24 mouse cellular contexts compared by ENCODE assay signal in the genomic region with DNA sequence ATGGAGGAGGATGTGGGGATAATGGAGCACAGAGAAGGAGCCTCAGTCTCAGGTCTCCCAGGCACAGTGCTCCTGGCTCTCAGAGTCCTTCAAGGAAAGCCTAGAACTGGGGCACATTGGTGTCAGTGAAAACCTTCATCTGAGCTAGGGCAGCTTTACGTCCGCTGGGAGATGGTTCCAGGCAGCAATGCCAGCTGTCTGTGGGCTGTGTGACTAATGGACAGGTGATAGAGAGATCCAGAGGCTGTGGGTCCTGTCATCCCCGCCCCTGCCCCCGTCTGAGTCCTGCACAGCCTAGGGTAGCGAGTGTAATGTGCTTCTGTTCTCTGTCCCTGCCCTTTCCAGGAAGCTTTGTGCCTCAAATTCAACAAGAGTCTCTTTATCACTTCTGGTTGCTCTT. TPM values are rescaled to one million over a fixed set of nuclear protein-coding genes. Genes with fewer than 3 reads are reported as not detected.
DNase-seq lines count a peak whose midpoint lies in the region; ATAC-seq and TF ChIP-seq lines count a peak whose summit lies in the region.
"Had no signal": no experiment of that assay in that cellular context is flagged by ENCODE, and none has a peak within 500 bp of the region (broad histone marks: within the 10 kb centered on the region; RNA-seq: fewer than 3 reads in every experiment).

No protein-coding gene starts in this region.

- TF ChIP-seq CTCF in liver, adult 2 months (IDR thresholded peaks at IDR 0.05; ENCODE audit: low read depth, low read length) = no peak
- no peak for TF ChIP-seq CTCF in MEL (IDR thresholded peaks at IDR 0.05 in 2 of 3, conservative IDR thresholded peaks at IDR 0.05 in 1 of 3; ENCODE audit: control insufficient read depth in 1 of 3, insufficient read depth in 1 of 3, low read depth in 2 of 3, low read length in 3 of 3, poor library complexity in 1 of 3, severe bottlenecking in 1 of 3)

- H3ac ChIP-seq in myocyte (ENCODE audit: control insufficient read depth, insufficient read length) = no peak overlapping the region

- H3K4me1 ChIP-seq in liver, adult 2 months (ENCODE audit: control insufficient read depth, insufficient read depth, low read length) = peaks cover 19% of the 10 kb centered on the region
- H3K4me1 ChIP-seq in MEL (ENCODE audit: control insufficient read depth in 1 of 2, insufficient read depth in 2 of 2, low read length in 2 of 2) = peaks cover 0 to 4% of the 10 kb centered on the region in 2 experiments; a peak in 1 of 4 replicates
- H3K4me1 ChIP-seq in intestine, embryonic 16.5 days (ENCODE audit: control insufficient read depth, insufficient read depth, low read length) = no peaks in the 10 kb centered on the region
- H3K4me1 ChIP-seq in forebrain, embryonic 12.5 days = no peaks in the 10 kb centered on the region; the same call in 1 of the 2 replicates

- no peaks in the 10 kb centered on the region for H3K27me3 ChIP-seq in liver, adult 2 months (ENCODE audit: control insufficient read depth, insufficient read depth, low read length)
- peaks cover 0 to 8% of the 10 kb centered on the region in 2 experiments; a peak in 2 of 4 replicates for H3K27me3 ChIP-seq in MEL (ENCODE audit: control insufficient read depth in 1 of 2, insufficient read depth in 2 of 2, low read length in 2 of 2)
- H3K27me3 ChIP-seq in intestine, embryonic 16.5 days (replicated peaks; ENCODE audit: control insufficient read depth, insufficient read depth, low read length) = no peaks in the 10 kb centered on the region
- no peaks in the 10 kb centered on the region for H3K27me3 ChIP-seq in myocyte (ENCODE audit: control insufficient read depth, insufficient read depth, insufficient read length)
- no peaks in the 10 kb centered on the region for H3K27me3 ChIP-seq in forebrain, embryonic 12.5 days
- H3K27me3 ChIP-seq: heart, embryonic 13.5 days had no signal

- H3K4me2 ChIP-seq in intestine, embryonic 16.5 days (ENCODE audit: low read depth, low read length) = peak overlapping the region; percentile 23
- peak overlapping the region; percentile 44 for H3K4me2 ChIP-seq in myocyte (ENCODE audit: low read depth)
- H3K4me2 ChIP-seq in forebrain, embryonic 12.5 days = no peak overlapping the region
- H3K4me2 ChIP-seq: heart, embryonic 13.5 days had no signal

- H3K4me3 ChIP-seq in liver, adult 2 months (ENCODE audit: insufficient read depth, low read depth, low read length) = peak overlapping the region; percentile 77
- H3K4me3 ChIP-seq in MEL (ENCODE audit: control insufficient read depth in 1 of 2, insufficient read depth in 1 of 2, low read depth in 2 of 2, low read length in 2 of 2) = no peak overlapping the region
- peak overlapping the region; percentile 35 for H3K4me3 ChIP-seq in intestine, embryonic 16.5 days (ENCODE audit: low read length)
- no peak overlapping the region for H3K4me3 ChIP-seq in myocyte
- no peak overlapping the region for H3K4me3 ChIP-seq in forebrain, embryonic 12.5 days (replicated peaks)
- H3K4me3 ChIP-seq: embryonic facial prominence, embryonic 10.5 days; gastrocnemius, adult 2 months; heart, embryonic 13.5 days had no signal

- 0 out of 2 replicates have a peak, but pooled peaks have one; percentile 3 for ATAC-seq in intestine, embryonic 16.5 days
- ATAC-seq in forebrain, embryonic 12.5 days (ENCODE audit: low FRiP score) = no peak
- ATAC-seq: forebrain, embryonic 14.5 days; hindbrain, embryonic 16.5 days had no signal

- DNase-seq in liver, adult 2 months (ENCODE audit: extremely low read depth, low read depth, low spot score) = no peak
- DNase-seq in liver (no peak), MEL (ENCODE audit: low read depth, low spot score) (peak; percentile 3)
- DNase-seq in ovary, postnatal 10 days (ENCODE audit: low spot score) = no peak
- no peak for DNase-seq in cerebellum, adult 18-20 months
- DNase-seq: adrenal gland, adult 8-10 months; adrenal gland, postnatal 36 days; B cell, adult 2 months; cerebellum, adult 11 months; cerebellum, adult 9-11 months; cerebellum, postnatal 36 days; gastrocnemius, adult 2 months; gastrocnemius, postnatal 25 days; heart, postnatal 36 days had no signal

- TF ChIP-seq POLR2A in liver, adult 2 months (IDR thresholded peaks at IDR 0.05; ENCODE audit: extremely low read depth, insufficient read depth, low read length) = peak; percentile 74; the same call in 1 of the 2 replicates
- TF ChIP-seq POLR2A in MEL (IDR thresholded peaks at IDR 0.05; ENCODE audit: control insufficient read depth in 1 of 2, insufficient read depth in 1 of 2, low read depth in 1 of 2, low read length in 2 of 2, poor library complexity in 1 of 2) (no peak), myocyte (IDR thresholded peaks at IDR 0.05; ENCODE audit: insufficient read length, low read depth) (no peak)

- H3K27ac ChIP-seq in liver, adult 2 months (replicated peaks; ENCODE audit: insufficient read depth, low read depth, low read length) = peak overlapping the region; percentile 94
- H3K27ac ChIP-seq in MEL (ENCODE audit: control insufficient read depth, low read depth, low read length) = no peak overlapping the region
- H3K27ac ChIP-seq in intestine, embryonic 16.5 days (ENCODE audit: low read length) = peak overlapping the region; percentile 36
- no peak overlapping the region for H3K27ac ChIP-seq in forebrain, embryonic 12.5 days
- H3K27ac ChIP-seq: embryonic facial prominence, embryonic 10.5 days; gastrocnemius, adult 2 months; heart, embryonic 13.5 days had no signal

- peaks cover 39% of the 10 kb centered on the region for H3K36me3 ChIP-seq in liver, adult 2 months (ENCODE audit: control insufficient read depth, insufficient read depth, low read length)
- H3K36me3 ChIP-seq in MEL (ENCODE audit: control insufficient read depth in 1 of 2, insufficient read depth in 2 of 2, low read length in 2 of 2) = no peaks in the 10 kb centered on the region
- H3K36me3 ChIP-seq in intestine, embryonic 16.5 days (ENCODE audit: control insufficient read depth, insufficient read depth, low read length) = no peaks in the 10 kb centered on the region
- no peaks in the 10 kb centered on the region for H3K36me3 ChIP-seq in myocyte (ENCODE audit: control insufficient read depth, insufficient read depth)
- no peaks in the 10 kb centered on the region for H3K36me3 ChIP-seq in forebrain, embryonic 12.5 days (replicated peaks)
- H3K36me3 ChIP-seq: embryonic facial prominence, embryonic 10.5 days; heart, embryonic 13.5 days had no signal

- no peaks in the 10 kb centered on the region for H3K9me3 ChIP-seq in MEL (replicated peaks; ENCODE audit: insufficient read depth, low read length)
- H3K9me3 ChIP-seq in intestine, embryonic 16.5 days (ENCODE audit: control insufficient read depth, low read length) = no peaks in the 10 kb centered on the region
- H3K9me3 ChIP-seq in forebrain, embryonic 12.5 days = no peaks in the 10 kb centered on the region
- H3K9me3 ChIP-seq: embryonic facial prominence, embryonic 10.5 days; heart, embryonic 13.5 days had no signal

- H3K79me2 ChIP-seq in liver, adult 2 months (ENCODE audit: control insufficient read depth, insufficient read depth, low read length) = no peaks in the 10 kb centered on the region
- H3K79me2 ChIP-seq in MEL (ENCODE audit: control insufficient read depth, insufficient read depth, low read length, poor library complexity) (no peaks in the 10 kb centered on the region), myocyte (ENCODE audit: control insufficient read depth, insufficient read depth) (no peaks in the 10 kb centered on the region)

- no peak for TF ChIP-seq EP300 in MEL (IDR thresholded peaks at IDR 0.05; ENCODE audit: low read depth in 1 of 2, low read length in 2 of 2)

- no peak for TF ChIP-seq RAD21 in MEL (IDR thresholded peaks at IDR 0.05; ENCODE audit: low read depth, low read length)

- 21% methylated on average over 5 of the region's 5 CpGs for WGBS in liver, adult 2 months
- WGBS in intestine, embryonic 16.5 days = 52% methylated on average over 5 of the region's 5 CpGs
- 62% methylated on average over 5 of the region's 5 CpGs for WGBS in forebrain, embryonic 12.5 days

- peak overlapping the region; percentile 72 for H3K9ac ChIP-seq in liver, adult 2 months (ENCODE audit: low read depth, low read length)
- H3K9ac ChIP-seq in MEL (ENCODE audit: control insufficient read depth, low read depth, low read length, poor library complexity, severe bottlenecking) = no peak overlapping the region
- H3K9ac ChIP-seq in intestine, embryonic 16.5 days (ENCODE audit: low read depth, low read length) = peak overlapping the region; percentile 47
- H3K9ac ChIP-seq in forebrain, embryonic 12.5 days = no peak overlapping the region
- H3K9ac ChIP-seq: heart, embryonic 13.5 days had no signal

TF ChIP-seq in MEL, 35 proteins besides CTCF, POLR2A, EP300 and RAD21 (continues in another document):
- no peak for TF ChIP-seq ZC3H11A (IDR thresholded peaks at IDR 0.05; ENCODE audit: low read depth, low read length)
- TF ChIP-seq ELF1 (IDR thresholded peaks at IDR 0.05; ENCODE audit: low read depth, low read length) = no peak
- no peak for TF ChIP-seq CHD1 (IDR thresholded peaks at IDR 0.05; ENCODE audit: low read depth, low read length)
- no peak for TF ChIP-seq GABPA (IDR thresholded peaks at IDR 0.05; ENCODE audit: low read depth, low read length)

TF ChIP-seq in myocyte, 11 proteins besides CTCF, POLR2A, EP300 and RAD21 (continues in another document):
- TF ChIP-seq USF1 (IDR thresholded peaks at IDR 0.05; ENCODE audit: low read depth) (no peak), TCF3 (IDR thresholded peaks at IDR 0.05; ENCODE audit: insufficient read length, low read depth) (peak; percentile 67), TCF12 (IDR thresholded peaks at IDR 0.05; ENCODE audit: insufficient read depth, poor library complexity, severe bottlenecking) (peak; percentile 37)

RNA-seq across cellular contexts. Expression of gene Fabp1, which starts 2.3 kb away (rescaled TPM):
- total RNA-seq in liver, adult 2 months (2014; rRNA removed) = 4,448 and 10,515 TPM in 2 replicates
- 1,879 and 1,952 TPM in 2 replicates for polyA plus RNA-seq in liver, adult 2 months (2012; rRNA removed)
- total RNA-seq in MEL (2012; rRNA removed) = not detected in 2 replicates
- polyA plus RNA-seq in MEL (2012; ENCODE audit: insufficient read depth in 1 of 2, insufficient read length in 2 of 2, low read depth in 1 of 2, low replicate concordance in 2 of 2, missing spikeins in 1 of 2) (not detected), myocyte (2012; fragmentation: generic; extraction: Trizol) (not detected)
- 4,478 and 6,129 TPM in 2 replicates for polyA plus RNA-seq in intestine, embryonic 16.5 days (2015; fragmentation: Nextera tagmentation; extraction: Ambion mirVana)
- polyA plus RNA-seq in forebrain, embryonic 12.5 days (2016; fragmentation: Nextera tagmentation; extraction: Ambion mirVana) = not detected in 2 replicates
- total RNA-seq: gastrocnemius, adult 2 months; gastrocnemius, postnatal 25 days; heart, adult 8-10 months; heart, postnatal 36 days had no signal
- polyA plus RNA-seq: embryonic facial prominence, embryonic 10.5 days; embryonic facial prominence, embryonic 14.5 days; forebrain, embryonic 14.5 days; hindbrain, embryonic 11.5 days; hindbrain, embryonic 16.5 days had no signal

RNA-seq across cellular contexts. Expression of gene Thnsl2, which starts 57.7 kb away (rescaled TPM):
- 54.5 and 69.7 TPM in 2 replicates for total RNA-seq in liver, adult 2 months (2014; rRNA removed)
- polyA plus RNA-seq in liver, adult 2 months (2012; rRNA removed) = 50.1 and 57.4 TPM in 2 replicates
- total RNA-seq in MEL (2012; rRNA removed) = 0.08 and 0.16 TPM in 2 replicates
- polyA plus RNA-seq in MEL (2012; ENCODE audit: insufficient read depth in 1 of 2, insufficient read length in 2 of 2, low read depth in 1 of 2, low replicate concordance in 2 of 2, missing spikeins in 1 of 2) (under 1 TPM in 1 of 2 experiments, not detected in 1; 0.21 TPM), myocyte (2012; fragmentation: generic; extraction: Trizol) (0.06 TPM)
- polyA plus RNA-seq in intestine, embryonic 16.5 days (2015; fragmentation: Nextera tagmentation; extraction: Ambion mirVana) = 83.8 and 95.1 TPM in 2 replicates
- polyA plus RNA-seq in forebrain, embryonic 12.5 days (2016; fragmentation: Nextera tagmentation; extraction: Ambion mirVana) = 3.3 and 3.4 TPM in 2 replicates

Comparison
In these comparisons a context has a peak if more than half of its experiments do, and no peak if none do; other contexts are left out.
1. H3K27ac ChIP-seq: peak in liver, adult 2 months (single experiment) and intestine, embryonic 16.5 days (single experiment); none in MEL (single experiment) and forebrain, embryonic 12.5 days (single experiment).
2. H3K4me3 ChIP-seq: peak in liver, adult 2 months (single experiment) and intestine, embryonic 16.5 days (single experiment); none in MEL (0 of 2), myocyte (single experiment) and forebrain, embryonic 12.5 days (single experiment).
3. H3K9ac ChIP-seq: peak in liver, adult 2 months (single experiment) and intestine, embryonic 16.5 days (single experiment); none in MEL (single experiment) and forebrain, embryonic 12.5 days (single experiment).
4. RNA of gene Fabp1, which starts 2.3 kb away (polyA plus RNA-seq): 4,478 to 6,129 TPM in intestine, embryonic 16.5 days and 1,879 to 1,952 TPM in liver, adult 2 months; not detected in MEL, not detected in myocyte (single experiment) and not detected in forebrain, embryonic 12.5 days; every median in the first group is over 1,000 times any median in the second.
5. RNA of gene Thnsl2, which starts 57.7 kb away (polyA plus RNA-seq): 83.8 to 95.1 TPM in intestine, embryonic 16.5 days and 50.1 to 57.4 TPM in liver, adult 2 months; 3.3 to 3.4 TPM in forebrain, embryonic 12.5 days, 0.21 TPM in MEL and 0.06 TPM in myocyte (single experiment); every median in the first group is over 10 times any median in the second.